23 mouse cellular contexts compared by ENCODE assay signal in genomic region chr7:68228491-68228890, GRCm38 (mm10). TPM values are rescaled to one million over a fixed set of nuclear protein-coding genes. Genes with fewer than 3 reads are reported as not detected.
A peak's percentile ranks its signal among the peaks of the same experiment; 100 is the strongest.
DNase-seq lines count a peak whose midpoint lies in the region; ATAC-seq and TF ChIP-seq lines count a peak whose summit lies in the region.
"Had no signal": no experiment of that assay in that cellular context is flagged by ENCODE, and none has a peak within 500 bp of the region (broad histone marks: within the 10 kb centered on the region; RNA-seq: fewer than 3 reads in every experiment).

No protein-coding gene starts in this region.

- H3K9me3 ChIP-seq in lung, embryonic 14.5 days (ENCODE audit: low read depth, low read length) = no peaks in the 10 kb centered on the region
- no peaks in the 10 kb centered on the region for H3K9me3 ChIP-seq in embryonic facial prominence, embryonic 10.5 days
- no peaks in the 10 kb centered on the region for H3K9me3 ChIP-seq in forebrain, postnatal 0 days (ENCODE audit: low read length)
- H3K9me3 ChIP-seq: heart, embryonic 13.5 days; liver, embryonic 13.5 days; neural tube, embryonic 12.5 days had no signal

- H3K36me3 ChIP-seq in lung, embryonic 14.5 days (ENCODE audit: insufficient read depth) = peaks cover 76% of the 10 kb centered on the region
- peaks cover 79% of the 10 kb centered on the region for H3K36me3 ChIP-seq in embryonic facial prominence, embryonic 10.5 days (replicated peaks)
- H3K36me3 ChIP-seq in forebrain, postnatal 0 days (ENCODE audit: insufficient read depth) = peaks cover 26% of the 10 kb centered on the region

- no peak overlapping the region for H3K4me2 ChIP-seq in lung, embryonic 14.5 days
- H3K4me2 ChIP-seq in forebrain, postnatal 0 days (ENCODE audit: low read depth) = no peak overlapping the region
- H3K4me2 ChIP-seq: heart, embryonic 13.5 days; liver, embryonic 13.5 days; neural tube, embryonic 12.5 days had no signal

- no peak overlapping the region for H3K9ac ChIP-seq in lung, embryonic 14.5 days
- H3K9ac ChIP-seq in forebrain, postnatal 0 days = no peak overlapping the region
- H3K9ac ChIP-seq: heart, embryonic 13.5 days; liver, embryonic 13.5 days; neural tube, embryonic 12.5 days had no signal

- no peak for TF ChIP-seq CTCF in lung, embryonic 14.5 days (IDR thresholded peaks at IDR 0.05; ENCODE audit: low read depth)
- TF ChIP-seq CTCF in brain, embryonic 14.5 days (IDR thresholded peaks at IDR 0.05; ENCODE audit: borderline replicate concordance, extremely low read depth, insufficient read depth, insufficient read length) = no peak
- no peak for TF ChIP-seq CTCF in forebrain, postnatal 0 days (IDR thresholded peaks at IDR 0.05; ENCODE audit: low read depth)

- H3K27ac ChIP-seq in lung, embryonic 14.5 days (ENCODE audit: low read depth) = no peak overlapping the region
- peak overlapping the region; percentile 40; the same call in 1 of the 2 replicates for H3K27ac ChIP-seq in embryonic facial prominence, embryonic 10.5 days (replicated peaks)
- H3K27ac ChIP-seq in forebrain, postnatal 0 days (ENCODE audit: low read depth, low read length) = peak overlapping the region; percentile 29; the same call in 1 of the 2 replicates
- H3K27ac ChIP-seq: heart, embryonic 13.5 days; kidney, postnatal 0 days; left cerebral cortex, adult 2 months; liver, embryonic 13.5 days; macrophage; neural tube, embryonic 12.5 days had no signal

- TF ChIP-seq POLR2A in brain, embryonic 14.5 days (IDR thresholded peaks at IDR 0.05; ENCODE audit: borderline replicate concordance, extremely low read depth, insufficient read depth, insufficient read length, poor library complexity, severe bottlenecking) = no peak

- no peak overlapping the region for H3K4me3 ChIP-seq in lung, embryonic 14.5 days (ENCODE audit: low read depth, low read length)
- H3K4me3 ChIP-seq in embryonic facial prominence, embryonic 10.5 days = no peak overlapping the region
- H3K4me3 ChIP-seq in forebrain, postnatal 0 days (ENCODE audit: low read depth, low read length) = no peak overlapping the region
- H3K4me3 ChIP-seq: heart, embryonic 13.5 days; left cerebral cortex, adult 2 months; liver, embryonic 13.5 days; neural tube, embryonic 12.5 days had no signal

- H3K4me1 ChIP-seq in lung, embryonic 14.5 days (ENCODE audit: insufficient read depth) = peaks cover 4% of the 10 kb centered on the region; the same call in 1 of the 2 replicates
- peaks cover 49% of the 10 kb centered on the region for H3K4me1 ChIP-seq in embryonic facial prominence, embryonic 10.5 days
- no peaks in the 10 kb centered on the region for H3K4me1 ChIP-seq in forebrain, postnatal 0 days (ENCODE audit: insufficient read depth)
- H3K4me1 ChIP-seq: liver, embryonic 13.5 days had no signal

- WGBS in lung, embryonic 14.5 days = 41% methylated on average over 6 of the region's 6 CpGs
- 35% methylated on average over 6 of the region's 6 CpGs for WGBS in embryonic facial prominence, embryonic 10.5 days
- WGBS in forebrain, postnatal 0 days = 34% methylated on average over 6 of the region's 6 CpGs

- peak; percentile 34 for DNase-seq in lung, embryonic 14.5 days
- DNase-seq in lung, adult 18-20 months = no peak
- peak; percentile 61 for DNase-seq in brain, embryonic 14.5 days (ENCODE audit: low read depth)
- DNase-seq in embryonic facial prominence, embryonic 10.5 days (ENCODE audit: low spot score) = peak; percentile 52
- DNase-seq in forebrain, postnatal 0 days = no peak
- DNase-seq in c-Kit-positive CD71-positive TER-119-positive erythroid progenitor cells, embryonic 14.5 days (ENCODE audit: low spot score) = no peak
- DNase-seq in left cerebral cortex, adult 11 months (ENCODE audit: low spot score) = no peak
- DNase-seq: cerebellum, adult 9-11 months; gastrocnemius, postnatal 10 days; heart, adult 11 months; kidney, adult 18-20 months; left cerebral cortex, postnatal 4 days; liver, embryonic 13.5 days; right cerebral cortex, adult 18-20 months; thymus, postnatal 25 days had no signal

- no peak for ATAC-seq in lung, embryonic 14.5 days (ENCODE audit: insufficient read depth)
- peak; percentile 52 for ATAC-seq in forebrain, postnatal 0 days

- H3K27me3 ChIP-seq in lung, embryonic 14.5 days (ENCODE audit: insufficient read depth, low read length) = no peaks in the 10 kb centered on the region
- H3K27me3 ChIP-seq in embryonic facial prominence, embryonic 10.5 days (replicated peaks; ENCODE audit: low read depth, poor library complexity, severe bottlenecking) = no peaks in the 10 kb centered on the region
- H3K27me3 ChIP-seq in forebrain, postnatal 0 days (ENCODE audit: insufficient read depth, low read length) = no peaks in the 10 kb centered on the region
- H3K27me3 ChIP-seq: heart, embryonic 13.5 days; liver, embryonic 13.5 days; neural tube, embryonic 12.5 days had no signal

RNA-seq across cellular contexts. Expression of gene Pgpep1l, which starts 35.5 kb away (rescaled TPM):
- not detected in 2 replicates for polyA plus RNA-seq in lung, embryonic 14.5 days (2014; fragmentation: Nextera tagmentation; extraction: Ambion mirVana)
- polyA plus RNA-seq in brain, embryonic 14.5 days (2012; rRNA removed) = 0.14 and 0.41 TPM in 2 replicates
- not detected in 2 replicates for polyA plus RNA-seq in embryonic facial prominence, embryonic 10.5 days (2016; fragmentation: Nextera tagmentation; extraction: Ambion mirVana)
- 1.0 and 1.1 TPM in 2 replicates for total RNA-seq in forebrain, postnatal 0 days (2014; rRNA removed)
- not detected in 2 replicates for polyA plus RNA-seq in forebrain, postnatal 0 days (2015; fragmentation: Nextera tagmentation; extraction: Ambion mirVana)
- total RNA-seq: heart, postnatal 25 days; left cerebral cortex, postnatal 4 days had no signal
- polyA plus RNA-seq: C2C12; heart, embryonic 13.5 days; liver, embryonic 13.5 days; lung, embryonic 16.5 days; neural tube, embryonic 12.5 days had no signal

RNA-seq across cellular contexts. Expression of gene Fam169b, which starts 45.1 kb away (rescaled TPM):
- polyA plus RNA-seq in lung, embryonic 14.5 days (2014; fragmentation: Nextera tagmentation; extraction: Ambion mirVana) = 0.54 and 1.5 TPM in 2 replicates
- 0.05 and 0.10 TPM in 2 replicates for polyA plus RNA-seq in brain, embryonic 14.5 days (2012; rRNA removed)
- polyA plus RNA-seq in embryonic facial prominence, embryonic 10.5 days (2016; fragmentation: Nextera tagmentation; extraction: Ambion mirVana) = 1.1 and 1.4 TPM in 2 replicates
- 0.08 and 0.14 TPM in 2 replicates for total RNA-seq in forebrain, postnatal 0 days (2014; rRNA removed)
- 0.08 and 0.12 TPM in 2 replicates for polyA plus RNA-seq in forebrain, postnatal 0 days (2015; fragmentation: Nextera tagmentation; extraction: Ambion mirVana)

Comparison
In these comparisons a context has a peak if more than half of its experiments do, and no peak if none do; other contexts are left out.
1. DNase-seq: peak in lung, embryonic 14.5 days (single experiment), brain, embryonic 14.5 days (single experiment) and embryonic facial prominence, embryonic 10.5 days (single experiment); none in lung, adult 18-20 months (0 of 2), forebrain, postnatal 0 days (single experiment), c-Kit-positive CD71-positive TER-119-positive erythroid progenitor cells, embryonic 14.5 days (single experiment) and left cerebral cortex, adult 11 months (single experiment).